Mouse (Mus musculus) A20 (cell line): ENCODE data around the gene Tmcc3.
"Not testable (repeated sequence)": the region's sequence is repeated elsewhere in the genome, so short reads cannot be mapped to it uniquely, and the experiment has no call there.

Experiments used
- DNase-seq: peaks from one replicate; pipeline ENCODE4 v3.0.0-alpha.2; 2011; ENCODE audit warnings: low read depth, low spot score

The Tmcc3 gene

GRCm38 (mm10) chr10:94514506-94515178 is 202.9 kb downstream of the Tmcc3 start:
- peak; percentile 67 for DNase-seq

GRCm38 (mm10) chr10:94515179-94515545 is 203.4 kb downstream of the Tmcc3 start:
- peak; percentile 66 for DNase-seq

GRCm38 (mm10) chr10:94515583-94515982 is 203.8 kb downstream of the Tmcc3 start:
- DNase-seq, result no peak

- DNase-seq, result no peak
These were observed 208.1 kb downstream of the Tmcc3 start for GRCm38 (mm10) chr10:94519887-94520286.

GRCm38 (mm10) chr10:94520306-94521106 is 208.8 kb downstream of the Tmcc3 start:
- no peak for DNase-seq

- DNase-seq, result no peak
These were observed 209.3 kb downstream of the Tmcc3 start for GRCm38 (mm10) chr10:94521107-94521401.

- DNase-seq, result no peak
These were observed 210.0 kb downstream of the Tmcc3 start for GRCm38 (mm10) chr10:94521776-94522175.

- DNase-seq, result no peak
These were observed 211.5 kb downstream of the Tmcc3 start for GRCm38 (mm10) chr10:94523297-94523696.

- DNase-seq, result no peak
These were observed 212.0 kb downstream of the Tmcc3 start for GRCm38 (mm10) chr10:94523711-94524156.

GRCm38 (mm10) chr10:94524966-94525365 is 213.2 kb downstream of the Tmcc3 start:
- no peak for DNase-seq

GRCm38 (mm10) chr10:94525784-94526183 is 214.0 kb downstream of the Tmcc3 start:
- no peak for DNase-seq

- DNase-seq, result no peak
These were observed 215.1 kb downstream of the Tmcc3 start for GRCm38 (mm10) chr10:94526834-94527233.

GRCm38 (mm10) chr10:94527248-94527647 is 215.5 kb downstream of the Tmcc3 start:
- no peak for DNase-seq

- no peak for DNase-seq
These were observed 218.3 kb downstream of the Tmcc3 start for GRCm38 (mm10) chr10:94530079-94530478.

GRCm38 (mm10) chr10:94531482-94531881 is 219.7 kb downstream of the Tmcc3 start:
- no peak for DNase-seq

- DNase-seq, result no peak
These were observed 221.5 kb downstream of the Tmcc3 start for GRCm38 (mm10) chr10:94533081-94533724.

GRCm38 (mm10) chr10:94538623-94539022 is 226.9 kb downstream of the Tmcc3 start:
- DNase-seq, result not testable (repeated sequence)

- DNase-seq, result no peak
These were observed 228.5 kb downstream of the Tmcc3 start for GRCm38 (mm10) chr10:94540241-94540640.

GRCm38 (mm10) chr10:94543956-94544355 is 232.2 kb downstream of the Tmcc3 start:
- DNase-seq, result no peak

- DNase-seq, result no peak
These were observed 233.1 kb downstream of the Tmcc3 start for GRCm38 (mm10) chr10:94544803-94545202.

- peak; percentile 90 for DNase-seq
These were observed 233.7 kb downstream of the Tmcc3 start for GRCm38 (mm10) chr10:94545259-94546019.

GRCm38 (mm10) chr10:94546617-94547016 is 234.9 kb downstream of the Tmcc3 start:
- no peak for DNase-seq
